Comparison of ENCODE assay signal across 11 mouse cellular contexts in genomic region chr11:4974376-4975122, GRCm38 (mm10). TPM values are rescaled to one million over a fixed set of nuclear protein-coding genes. Genes with fewer than 3 reads are reported as not detected.
DNase-seq lines count a peak whose midpoint lies in the region; ATAC-seq and TF ChIP-seq lines count a peak whose summit lies in the region.
"Had no signal": no experiment of that assay in that cellular context is flagged by ENCODE, and none has a peak within 500 bp of the region (broad histone marks: within the 10 kb centered on the region; RNA-seq: fewer than 3 reads in every experiment).

No protein-coding gene starts in this region.

- H3K27ac ChIP-seq in spleen, adult 2 months (ENCODE audit: insufficient read depth, low read length): peak overlapping the region; percentile 40; the same call in 1 of the 2 replicates
- H3K27ac ChIP-seq in kidney, embryonic 16.5 days (ENCODE audit: low read length): peak overlapping the region; percentile 84
- H3K27ac ChIP-seq in lung, embryonic 15.5 days: peak overlapping the region; percentile 81
- H3K27ac ChIP-seq: forebrain, embryonic 13.5 days; hindbrain, embryonic 14.5 days had no signal

- no peaks in the 10 kb centered on the region for H3K9me3 ChIP-seq in kidney, embryonic 16.5 days (ENCODE audit: low read length)
- H3K9me3 ChIP-seq in lung, embryonic 15.5 days: no peaks in the 10 kb centered on the region
- H3K9me3 ChIP-seq: forebrain, embryonic 13.5 days; G1E had no signal

- TF ChIP-seq CTCF in spleen, adult 2 months (IDR thresholded peaks at IDR 0.05; ENCODE audit: extremely low read depth, insufficient read depth, insufficient read length, insufficient replicate concordance): no peak

- H3K9ac ChIP-seq in kidney, embryonic 16.5 days (replicated peaks; ENCODE audit: low read length): 0 out of 2 replicates have a peak overlapping the region, but pooled peaks have one; percentile 16
- H3K9ac ChIP-seq in lung, embryonic 15.5 days: no peak overlapping the region
- H3K9ac ChIP-seq: forebrain, embryonic 13.5 days; hindbrain, embryonic 14.5 days had no signal

- 35% methylated on average over 11 of the region's 11 CpGs for WGBS in spleen, adult 2 months
- WGBS in kidney, embryonic 16.5 days: 66% methylated on average over 11 of the region's 11 CpGs
- whole genome bisulfite sequencing in lung, embryonic 15.5 days: 45% methylated on average over 11 of the region's 11 CpGs

- no peak overlapping the region for H3K4me3 ChIP-seq in spleen, adult 2 months (ENCODE audit: extremely low read depth, insufficient read depth, insufficient read length)
- no peak overlapping the region for H3K4me3 ChIP-seq in kidney, embryonic 16.5 days (ENCODE audit: low read length)
- no peak overlapping the region for H3K4me3 ChIP-seq in lung, embryonic 15.5 days
- H3K4me3 ChIP-seq: forebrain, embryonic 13.5 days had no signal

- H3K27me3 ChIP-seq in spleen, adult 2 months (ENCODE audit: control insufficient read depth, insufficient read depth, low read length): no peaks in the 10 kb centered on the region
- H3K27me3 ChIP-seq in kidney, embryonic 16.5 days (ENCODE audit: insufficient read depth, low read length): no peaks in the 10 kb centered on the region; the same call in 1 of the 2 replicates
- no peaks in the 10 kb centered on the region for H3K27me3 ChIP-seq in lung, embryonic 15.5 days

- intact Hi-C loops in left cerebral cortex, postnatal 36 days (cut with DNase I): loop anchor here (2.0 kb wide), 1 partner anchor 60 kb away; no protein-coding TSS in a partner anchor

- no peak for DNase-seq in spleen, adult 2 months (ENCODE audit: low read depth in 1 of 2, low spot score in 2 of 2)
- DNase-seq in spleen, adult 18-20 months: no peak
- DNase-seq in testis, postnatal 10 days (ENCODE audit: low spot score): no peak
- no peak for DNase-seq in left cerebral cortex, adult 18-20 months (ENCODE audit: low spot score in 2 of 2)
- DNase-seq in left cerebral cortex, postnatal 36 days (ENCODE audit: low spot score in 2 of 2): no peak
- DNase-seq: thymus, postnatal 25 days had no signal

- no peaks in the 10 kb centered on the region for H3K36me3 ChIP-seq in spleen, adult 2 months (ENCODE audit: control insufficient read depth, insufficient read depth, low read length)
- H3K36me3 ChIP-seq in kidney, embryonic 16.5 days (ENCODE audit: insufficient read depth, low read length): no peaks in the 10 kb centered on the region
- H3K36me3 ChIP-seq in lung, embryonic 15.5 days: no peaks in the 10 kb centered on the region
- H3K36me3 ChIP-seq: G1E had no signal

- H3K4me2 ChIP-seq in kidney, embryonic 16.5 days (replicated peaks; ENCODE audit: low read depth, low read length): no peak overlapping the region
- H3K4me2 ChIP-seq in lung, embryonic 15.5 days: 0 out of 2 replicates have a peak overlapping the region, but pooled peaks have one; percentile 5
- H3K4me2 ChIP-seq: hindbrain, embryonic 14.5 days had no signal

- peak; percentile 56; the same call in 1 of the 2 replicates for ATAC-seq in kidney, embryonic 16.5 days (ENCODE audit: low FRiP score, low TSS enrichment)
- ATAC-seq in lung, embryonic 15.5 days (ENCODE audit: borderline replicate concordance, extremely low read depth, low FRiP score, low TSS enrichment): peak; percentile 47
- ATAC-seq: forebrain, embryonic 13.5 days had no signal

- H3K4me1 ChIP-seq in spleen, adult 2 months (ENCODE audit: control insufficient read depth, insufficient read depth, insufficient read length): no peaks in the 10 kb centered on the region; the same call in 1 of the 2 replicates
- peaks cover 7% of the 10 kb centered on the region; the same call in 1 of the 2 replicates for H3K4me1 ChIP-seq in kidney, embryonic 16.5 days (ENCODE audit: insufficient read depth, low read length)
- no peaks in the 10 kb centered on the region for H3K4me1 ChIP-seq in lung, embryonic 15.5 days
- H3K4me1 ChIP-seq: forebrain, embryonic 13.5 days had no signal

- TF ChIP-seq POLR2A in spleen, adult 2 months (IDR thresholded peaks at IDR 0.05; ENCODE audit: low read depth, low read length): no peak

RNA-seq across cellular contexts. Expression of gene Ap1b1, which starts 12.1 kb away (rescaled TPM):
- polyA plus RNA-seq in spleen, adult 2 months (2012; rRNA removed): 79.7 and 92.9 TPM in 2 replicates
- polyA plus RNA-seq in kidney, embryonic 16.5 days (2015; fragmentation: Nextera tagmentation; extraction: Ambion mirVana): 76.9 and 79.1 TPM in 2 replicates
- 44.0 and 50.5 TPM in 2 replicates for polyA plus RNA-seq in lung, embryonic 15.5 days (2015; fragmentation: Nextera tagmentation; extraction: Ambion mirVana)
- 100 to 1,000 TPM; 159 to 172 TPM for total RNA-seq in left cerebral cortex, adult 18-20 months (2021)
- 100 to 1,000 TPM; 145 to 153 TPM for total RNA-seq in left cerebral cortex, postnatal 36 days (2021)

RNA-seq across cellular contexts. Expression of gene Nefh, which starts 26.7 kb away (rescaled TPM):
- polyA plus RNA-seq in spleen, adult 2 months (2012; rRNA removed): 0.92 and 1.1 TPM in 2 replicates
- 0.19 TPM in 2 replicates for polyA plus RNA-seq in kidney, embryonic 16.5 days (2015; fragmentation: Nextera tagmentation; extraction: Ambion mirVana)
- polyA plus RNA-seq in lung, embryonic 15.5 days (2015; fragmentation: Nextera tagmentation; extraction: Ambion mirVana): 0.26 TPM in 2 replicates
- 10 to 100 TPM; 46.2 to 59.5 TPM for total RNA-seq in left cerebral cortex, adult 18-20 months (2021)
- 10 to 100 TPM; 44.0 to 47.2 TPM for total RNA-seq in left cerebral cortex, postnatal 36 days (2021)
